Mouse (Mus musculus): Measurements from ENCODE around the gene Myl4.

Gene Myl4

DNA sequence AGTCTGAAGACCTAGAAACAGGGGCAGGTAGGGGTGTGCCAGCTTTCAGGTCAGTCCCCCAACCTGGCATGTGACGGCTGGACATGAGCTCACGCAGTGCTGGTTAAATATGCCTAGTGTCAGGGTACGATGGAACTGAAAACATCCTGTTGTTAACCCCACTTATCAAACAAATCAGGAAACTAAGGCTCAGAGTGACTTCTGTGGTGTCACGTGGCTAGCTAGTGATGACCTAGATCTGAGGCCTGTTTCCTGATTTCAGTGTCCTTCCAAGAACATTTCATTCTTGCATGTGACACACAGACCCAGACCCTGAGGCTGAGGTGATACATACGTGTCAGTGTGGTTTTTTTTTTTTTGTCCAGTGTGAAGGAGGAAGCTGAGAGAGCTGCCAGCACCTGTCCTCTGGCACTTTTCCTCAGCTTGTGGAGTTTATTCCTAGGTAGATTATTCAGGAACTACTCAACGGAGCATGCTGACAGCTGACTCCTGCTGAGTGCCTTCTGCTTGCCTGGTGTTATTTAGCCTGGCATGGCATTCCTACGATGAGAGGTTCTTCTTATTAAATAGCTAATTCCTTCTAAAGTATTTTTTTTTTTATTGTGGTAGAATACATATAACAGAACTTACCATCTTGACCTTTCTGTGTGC is 79.8 kb downstream of the Myl4 start:
- DNase-seq (ENCODE audit: low spot score in 2 of 2) = no peak

- no peak for DNase-seq (ENCODE audit: low spot score in 2 of 2)
Measured at GRCm38 (mm10) chr11:104631306-104631705, 80.8 kb downstream of the Myl4 start.

- peak; percentile 32 to 55 for DNase-seq (ENCODE audit: low spot score in 2 of 2)
Measured at GRCm38 (mm10) chr11:104637010-104637409, 86.5 kb downstream of the Myl4 start.

- DNase-seq (ENCODE audit: low spot score in 2 of 2) = no peak
Measured at GRCm38 (mm10) chr11:104638006-104638405, 87.5 kb downstream of the Myl4 start.

- no peak for DNase-seq (ENCODE audit: low spot score in 2 of 2)
Measured at GRCm38 (mm10) chr11:104638906-104639305, 88.4 kb downstream of the Myl4 start.

- no peak for DNase-seq (ENCODE audit: low spot score in 2 of 2)
Measured at GRCm38 (mm10) chr11:104639634-104640033, 89.2 kb downstream of the Myl4 start.

GRCm38 (mm10) chr11:104640894-104641293 is 90.4 kb downstream of the Myl4 start:
- no peak for DNase-seq (ENCODE audit: low spot score in 2 of 2)

DNA sequence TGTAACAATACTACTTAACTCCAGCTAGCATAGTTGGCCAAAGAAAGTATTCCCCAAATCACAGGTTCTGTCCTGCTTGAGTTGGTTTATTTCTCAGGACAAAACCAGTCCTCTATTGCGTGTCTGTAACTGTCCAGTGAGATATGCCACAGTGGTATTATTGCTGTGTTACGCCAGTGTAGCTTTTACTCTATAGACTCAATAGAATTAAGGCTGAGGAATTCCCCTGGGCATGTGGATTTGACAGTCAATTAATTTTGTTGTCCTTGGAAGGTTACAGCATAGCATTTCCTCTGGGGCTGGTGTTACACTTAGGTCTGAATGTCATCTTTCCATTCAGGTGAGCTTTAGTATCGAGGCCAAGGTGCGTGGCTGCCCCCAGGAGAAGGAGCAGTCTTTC is 92.8 kb downstream of the Myl4 start:
- no peak for DNase-seq (ENCODE audit: low spot score in 2 of 2)
